Mouse (Mus musculus) monocyte, adult 5-6 weeks (primary cell): ENCODE measurements around the gene Nfu1. TPM values are rescaled to one million over a fixed set of nuclear protein-coding genes. Genes with fewer than 3 reads are reported as not detected.
"Not testable (repeated sequence)": the region's sequence is repeated elsewhere in the genome, so short reads cannot be mapped to it uniquely, and the experiment has no call there.

ENCODE experiments used
- ATAC-seq: fragments of 153-309, 156-312 bp; replicated peaks from 2 replicates; pipeline ENCODE4 v1.8.0; 2017; ENCODE audit warnings: mild to moderate bottlenecking; ENCODE audit not compliant: low TSS enrichment, insufficient number of reproducible peaks, severe bottlenecking, poor library complexity, low FRiP score
- total RNA-seq: library from RNA; stranded (forward); fragments of 200-1000, 200-491, 200-594 nt; gene quantifications from 3 replicates; pipeline ENCODE4 v1.2.3, GENCODE M21; 2017

Nfu1 gene
- total RNA-seq, 1 experiment from 2014 or later: 57.2 TPM

DNA sequence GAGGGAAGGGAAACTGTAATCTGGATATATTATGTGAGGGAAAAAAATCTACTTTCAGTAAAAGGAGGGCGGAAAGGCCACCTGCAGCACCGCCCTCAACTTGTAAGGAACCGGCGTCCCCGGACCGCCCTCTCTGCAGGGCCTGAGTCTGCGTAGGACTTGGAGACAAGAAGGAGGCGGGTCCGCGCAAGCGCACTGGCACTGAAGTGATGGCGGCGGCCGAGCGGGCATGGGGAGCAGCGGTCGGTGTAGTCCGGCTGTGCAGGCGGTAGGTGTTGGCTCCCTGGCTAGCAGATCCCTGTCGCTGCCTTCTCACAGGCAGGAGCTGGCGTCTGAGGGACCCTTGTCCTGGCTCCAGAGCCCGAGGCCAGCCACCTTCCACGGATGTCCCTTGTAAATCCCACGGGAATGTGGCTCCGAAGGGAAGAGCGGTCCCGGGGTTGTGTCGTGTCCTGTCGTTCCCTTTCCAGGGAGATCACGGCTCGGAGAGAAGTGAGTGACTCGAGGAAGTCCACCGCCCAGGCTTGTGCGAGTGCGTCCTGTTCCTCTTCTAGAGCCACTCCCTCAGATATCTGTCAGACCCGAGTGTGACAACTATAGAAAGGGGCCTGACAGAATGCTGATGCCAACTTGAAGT lies 774 bp downstream of the Nfu1 start:
- peak; percentile 92 for ATAC-seq

DNA sequence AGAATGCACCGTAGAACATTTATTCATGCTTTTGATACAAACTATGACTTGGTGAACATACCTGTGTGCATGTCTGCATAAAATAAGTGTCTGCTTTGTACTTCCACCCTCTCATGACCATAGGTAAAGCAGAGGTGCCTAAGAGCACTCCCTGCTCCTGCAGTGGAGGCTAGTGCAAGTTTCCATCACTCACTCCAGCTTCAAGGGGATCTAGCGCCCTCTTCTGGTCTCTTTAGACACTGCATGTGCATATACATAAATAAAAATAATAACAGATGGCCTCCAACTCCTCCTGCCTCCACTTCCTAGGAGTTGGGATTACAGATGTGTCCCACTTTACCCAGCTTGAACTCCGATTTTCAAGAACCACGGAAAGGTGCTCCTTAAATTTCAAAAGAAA lies 7.9 kb downstream of the Nfu1 start:
- peak; percentile 51 for ATAC-seq

DNA sequence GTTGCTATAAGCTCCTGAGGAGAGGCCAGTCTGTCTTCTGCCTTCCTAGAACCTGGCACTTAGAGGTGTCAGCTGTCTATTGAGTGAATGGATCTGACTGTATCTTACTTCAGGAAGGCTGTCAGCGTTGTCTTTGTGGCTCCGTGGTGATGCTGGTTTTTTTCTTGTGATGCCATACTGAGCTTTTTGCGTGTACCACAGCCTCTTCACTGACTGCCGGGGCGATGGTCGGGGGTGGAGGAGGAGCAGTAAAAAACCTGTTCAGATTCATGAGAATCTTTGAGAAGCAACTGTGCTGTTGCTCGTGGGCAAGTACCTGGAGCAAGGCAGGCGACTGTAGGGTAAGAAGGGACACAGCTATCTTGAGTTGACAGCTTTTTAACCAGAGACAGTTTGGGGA lies 9.8 kb downstream of the Nfu1 start:
- ATAC-seq: no peak

DNA sequence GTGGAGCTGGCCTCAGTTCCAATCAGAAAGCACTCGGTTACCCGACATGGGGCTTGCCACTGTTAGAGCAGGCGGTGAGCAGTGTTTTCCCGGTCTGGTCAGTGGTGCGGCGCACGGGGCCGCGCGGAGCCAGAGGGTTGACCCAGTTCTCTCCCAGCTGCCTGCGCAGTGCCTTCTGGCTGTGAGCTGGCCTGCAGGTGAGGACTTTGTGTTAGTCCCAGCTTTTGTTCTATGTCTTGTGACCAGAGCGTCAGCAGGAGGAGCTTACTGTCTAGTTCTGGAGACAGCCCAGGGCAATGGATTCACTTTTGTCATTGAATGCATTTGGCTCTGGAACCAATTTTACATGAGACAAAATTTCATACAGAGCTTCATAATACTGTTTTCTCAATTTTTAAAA lies 12.8 kb downstream of the Nfu1 start:
- ATAC-seq: no peak

DNA sequence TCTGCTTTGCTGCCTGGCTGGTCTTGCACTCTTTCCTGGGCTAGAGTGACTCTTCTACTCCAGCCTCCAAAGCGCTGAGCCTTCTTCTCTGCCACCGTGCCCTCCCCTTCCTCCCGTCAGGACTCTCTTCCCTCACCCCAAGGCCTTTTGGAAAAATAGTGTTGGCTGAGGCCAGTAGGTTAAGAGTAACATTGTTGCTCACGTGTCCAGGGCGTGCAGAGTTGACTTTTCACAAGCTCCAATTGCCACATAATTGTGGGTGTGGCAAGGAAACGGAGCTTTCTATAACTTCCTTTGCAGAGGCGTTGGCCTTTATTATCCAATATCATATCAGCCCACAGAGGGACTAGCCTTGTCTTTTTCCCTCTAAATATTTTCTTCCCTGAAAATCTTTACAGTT lies 17.9 kb downstream of the Nfu1 start:
- ATAC-seq: peak; percentile 88

DNA sequence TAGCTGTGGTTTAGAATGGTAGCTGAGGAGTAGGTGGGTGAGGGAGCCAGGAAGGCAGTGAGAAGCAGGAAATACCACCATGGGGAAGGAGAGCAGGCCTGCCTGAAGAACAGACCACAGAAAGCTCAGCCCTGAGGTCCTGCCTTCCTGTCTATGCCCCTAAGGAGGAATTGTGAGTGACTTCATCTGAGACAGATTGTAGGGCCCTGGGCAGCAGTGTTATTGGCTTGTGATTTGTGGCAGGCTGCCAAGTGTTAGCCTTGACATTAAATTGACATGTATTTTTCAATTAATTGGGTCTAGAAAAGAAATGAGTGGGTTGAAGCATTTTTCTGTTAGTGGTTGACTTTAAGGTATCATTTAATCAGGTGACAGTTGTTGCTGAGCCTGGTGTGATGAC lies 19.8 kb downstream of the Nfu1 start:
- ATAC-seq: no peak

DNA sequence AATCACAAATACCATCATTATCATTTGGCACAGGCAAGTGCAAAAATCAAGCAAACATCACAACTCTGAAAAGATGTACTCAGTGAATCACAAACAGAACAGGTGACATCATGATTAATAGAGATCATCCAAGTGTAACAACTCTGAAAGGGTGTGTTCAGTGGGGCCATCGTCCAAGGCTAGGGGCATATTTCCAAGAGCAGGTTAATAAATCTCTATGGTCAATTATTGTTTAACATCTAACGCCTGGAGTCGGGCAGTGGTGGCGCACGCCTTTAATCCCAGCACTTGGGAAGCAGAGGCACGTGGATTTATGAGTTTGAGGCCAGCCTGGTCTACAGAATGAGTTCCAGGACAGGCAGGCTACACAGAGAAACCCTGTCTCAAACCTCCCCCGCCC lies 22.3 kb downstream of the Nfu1 start:
- ATAC-seq: not testable (repeated sequence)

DNA sequence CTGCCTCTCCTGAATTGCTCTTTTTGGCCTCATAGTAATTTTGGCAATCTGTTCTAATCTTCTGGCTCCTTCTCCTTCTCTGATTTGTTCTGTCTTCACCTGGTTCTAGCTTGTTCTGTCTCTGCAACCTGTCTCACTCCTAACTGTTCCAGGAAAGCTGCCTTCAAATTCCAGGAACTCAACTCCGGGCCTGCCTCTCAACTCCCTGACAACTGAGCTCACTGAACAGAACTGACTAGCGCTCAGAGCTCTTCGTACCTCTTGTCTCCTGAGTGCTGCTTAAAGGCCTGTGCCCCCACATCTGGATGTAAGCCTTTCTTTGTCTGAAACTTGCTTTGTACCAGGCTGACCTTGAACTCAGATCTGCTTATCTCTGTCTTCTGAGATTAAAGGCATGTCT lies 23.4 kb downstream of the Nfu1 start:
- ATAC-seq: no peak

DNA sequence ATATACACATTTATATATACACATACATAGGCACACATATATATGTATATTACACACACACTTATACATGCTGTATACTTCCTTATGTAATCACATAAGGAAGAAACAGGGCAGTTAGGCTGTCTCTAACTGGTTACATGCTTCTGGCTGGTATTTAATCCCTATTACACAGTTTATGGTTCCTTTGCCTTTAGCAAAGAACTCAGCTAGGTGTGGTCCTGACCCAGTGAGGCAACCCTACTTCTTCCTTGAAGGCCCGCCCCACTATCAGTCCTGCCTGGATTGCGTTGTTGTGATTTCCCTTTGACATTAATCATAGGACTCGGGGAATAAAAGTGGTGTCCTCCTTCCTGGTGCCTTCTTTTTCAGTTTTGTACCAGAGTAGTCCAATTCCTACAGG lies 25.4 kb downstream of the Nfu1 start:
- ATAC-seq: peak; percentile 56

DNA sequence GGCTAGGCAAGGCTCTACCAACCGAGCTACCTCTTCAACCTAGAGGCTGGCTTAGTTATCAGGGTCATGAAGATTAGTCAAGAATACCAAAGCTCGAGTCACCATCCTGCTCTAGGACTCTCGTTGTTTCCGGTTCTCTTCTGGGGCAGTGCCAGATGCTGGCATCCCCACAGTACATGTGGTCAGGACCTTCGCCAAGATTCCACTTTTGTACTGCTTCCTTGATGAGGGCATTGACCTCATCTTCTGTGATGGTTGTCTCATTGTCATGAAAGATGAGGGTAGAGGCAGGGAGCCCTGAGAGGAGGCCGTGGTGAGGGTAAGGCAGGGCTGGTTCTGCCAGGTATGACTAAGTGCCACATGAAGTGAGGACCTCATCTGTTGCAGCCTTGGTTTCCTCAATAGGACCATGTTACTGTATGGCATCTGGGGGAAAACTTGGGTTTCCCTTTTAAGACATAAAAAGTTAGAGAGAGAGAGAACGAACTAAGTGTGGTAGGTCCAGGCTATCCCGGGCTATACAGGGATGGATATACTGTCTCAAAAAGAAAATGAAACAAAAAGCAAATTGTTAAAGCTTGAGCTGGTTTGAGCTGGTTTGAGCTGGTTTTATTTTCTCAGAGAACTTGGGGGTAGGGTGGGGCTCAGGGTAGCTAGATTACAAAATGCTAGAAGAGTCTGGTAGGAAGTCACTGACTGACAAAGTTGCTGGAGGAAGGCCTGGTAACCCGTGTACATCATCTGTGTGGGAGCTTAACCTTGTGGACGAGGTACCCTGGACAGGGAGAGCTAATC lies 29.0 kb downstream of the Nfu1 start:
- peak; percentile 44 for ATAC-seq

DNA sequence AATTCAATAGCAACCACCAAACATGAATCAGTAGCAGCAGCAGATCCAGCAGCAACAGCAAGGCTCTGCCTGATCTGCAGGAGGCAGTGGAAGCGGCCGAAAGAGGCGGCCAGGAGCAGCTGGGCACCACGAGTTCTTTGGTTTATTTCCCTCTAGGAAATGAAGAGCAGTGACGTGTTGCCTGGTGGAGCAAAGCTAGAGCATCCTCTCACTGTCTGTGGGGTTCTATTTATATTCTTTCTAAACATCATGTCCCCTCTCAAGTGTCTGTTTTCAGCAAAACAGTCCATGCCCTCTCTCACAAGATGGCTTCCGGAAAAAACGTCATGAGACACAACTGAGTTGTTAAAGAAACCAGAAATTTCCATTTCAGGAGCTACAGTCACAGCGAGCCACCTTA lies 30.1 kb downstream of the Nfu1 start:
- no peak for ATAC-seq

DNA sequence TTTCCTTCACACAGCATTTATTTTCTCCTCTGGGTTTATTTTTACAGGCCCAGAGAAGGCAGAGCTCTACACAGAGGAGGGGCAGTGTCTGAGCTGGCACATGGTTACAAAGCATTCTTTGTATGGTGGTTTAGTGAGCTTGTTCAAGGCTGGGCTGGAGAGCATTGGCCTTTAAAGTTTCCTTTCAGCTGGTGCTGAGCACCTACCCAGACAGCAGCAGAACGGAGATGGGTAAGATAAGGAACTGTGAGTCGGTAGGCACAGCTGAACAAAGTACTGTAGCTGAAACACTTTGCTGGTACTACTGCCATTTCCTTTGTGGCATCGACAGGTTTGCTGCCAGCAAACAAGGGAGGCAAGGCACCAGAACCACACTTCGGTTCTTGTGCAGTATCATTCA lies 31.9 kb downstream of the Nfu1 start:
- ATAC-seq: no peak

DNA sequence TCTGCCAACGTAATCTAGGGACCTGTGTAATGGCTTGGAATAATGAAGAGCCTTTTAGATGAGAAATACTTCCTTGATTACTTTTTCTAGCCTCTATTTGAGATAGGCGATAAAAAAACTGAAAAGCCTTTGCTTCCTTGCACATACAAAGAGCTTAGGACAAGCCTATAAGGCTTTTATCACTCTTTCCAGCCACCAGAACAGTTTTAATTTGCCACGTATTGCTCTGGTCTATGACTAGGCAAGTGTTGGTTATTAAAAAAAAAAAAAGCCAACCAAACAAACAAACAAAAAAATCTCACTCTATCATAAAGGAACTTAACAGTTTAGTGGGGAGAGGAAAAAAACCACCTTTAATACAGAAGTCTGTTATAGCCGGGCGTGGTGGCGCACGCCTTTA lies 32.4 kb downstream of the Nfu1 start:
- no peak for ATAC-seq

DNA sequence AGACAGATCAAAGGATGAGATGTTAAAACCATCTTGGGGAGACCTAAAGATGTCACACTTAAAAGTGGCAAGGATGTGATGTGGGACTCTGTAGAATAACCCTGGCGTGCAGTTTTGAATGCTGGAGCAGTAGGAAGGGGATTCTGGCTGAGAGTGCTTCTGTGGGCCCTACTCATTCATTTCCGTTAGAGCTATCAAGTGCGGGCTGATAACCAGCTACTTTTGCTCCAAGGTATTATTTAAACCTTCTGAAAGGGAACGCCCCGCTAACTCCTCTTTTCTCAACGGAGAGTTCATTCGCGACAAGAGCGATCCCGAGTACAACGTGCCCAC lies 32.9 kb downstream of the Nfu1 start:
- no peak for ATAC-seq

DNA sequence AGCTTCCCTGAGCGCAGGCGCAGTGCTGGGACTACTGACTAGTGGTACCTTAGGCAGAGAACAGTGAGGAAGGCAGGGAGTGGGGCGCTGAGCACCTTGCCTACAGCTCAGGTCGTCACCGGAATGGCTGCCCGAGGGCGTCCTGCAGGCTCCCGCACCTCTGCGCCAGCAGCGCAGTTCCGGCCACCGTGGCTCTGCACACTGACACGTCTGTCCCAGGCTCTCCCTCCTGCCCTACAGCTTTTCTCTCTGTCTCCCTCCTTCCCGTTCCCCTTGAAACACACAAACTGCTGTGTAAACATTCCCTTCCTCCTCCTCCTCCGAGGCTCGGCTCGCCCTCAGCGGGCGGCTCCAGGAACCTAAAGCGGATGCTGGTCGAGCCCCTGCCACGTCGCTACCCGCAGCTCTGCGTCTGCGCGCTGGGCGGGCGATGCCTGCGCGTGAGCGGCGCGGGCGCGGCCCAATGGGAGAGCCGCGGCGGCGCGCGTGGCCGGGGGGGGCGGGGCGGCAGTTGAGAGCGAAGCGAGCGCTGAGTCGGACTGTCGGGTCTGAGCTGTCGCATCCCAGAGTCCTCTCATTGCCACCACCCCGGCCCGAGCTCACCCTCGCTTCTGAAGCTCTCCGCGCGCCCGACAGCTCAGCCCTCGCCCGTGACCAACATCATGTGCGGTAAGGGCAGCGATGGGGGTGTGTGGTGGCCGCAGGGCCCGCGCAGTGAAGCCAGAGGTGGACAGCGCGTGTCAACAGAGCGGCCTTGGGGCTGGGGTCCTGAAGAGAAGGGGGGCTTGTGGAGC lies 33.5 kb downstream of the Nfu1 start, which contains the start of gene Gfpt1:
Gfpt1 (plus strand) TSS at position 510 of the 794 bp plus-strand sequence.
- ATAC-seq: peak; percentile 80

DNA sequence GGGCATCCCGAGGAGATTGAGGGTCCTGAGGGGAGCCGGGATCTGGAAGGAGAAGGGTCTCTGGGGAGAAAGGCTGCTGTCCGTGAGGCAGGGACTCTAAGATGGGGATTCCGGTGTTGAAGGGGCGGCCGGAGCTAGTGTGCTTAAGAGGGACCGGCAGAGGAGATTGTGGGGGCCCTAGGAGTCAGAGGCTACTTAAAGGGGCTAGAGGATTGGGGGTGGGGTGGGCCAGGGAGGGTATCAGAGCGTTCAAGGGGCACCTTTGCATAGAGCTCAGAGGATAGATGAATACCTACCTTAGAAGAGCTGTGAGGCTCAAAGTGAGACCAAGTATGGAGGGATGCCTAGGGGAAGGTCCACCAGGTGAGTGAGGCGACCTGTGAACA lies 34.1 kb downstream of the Nfu1 start:
- no peak for ATAC-seq

DNA sequence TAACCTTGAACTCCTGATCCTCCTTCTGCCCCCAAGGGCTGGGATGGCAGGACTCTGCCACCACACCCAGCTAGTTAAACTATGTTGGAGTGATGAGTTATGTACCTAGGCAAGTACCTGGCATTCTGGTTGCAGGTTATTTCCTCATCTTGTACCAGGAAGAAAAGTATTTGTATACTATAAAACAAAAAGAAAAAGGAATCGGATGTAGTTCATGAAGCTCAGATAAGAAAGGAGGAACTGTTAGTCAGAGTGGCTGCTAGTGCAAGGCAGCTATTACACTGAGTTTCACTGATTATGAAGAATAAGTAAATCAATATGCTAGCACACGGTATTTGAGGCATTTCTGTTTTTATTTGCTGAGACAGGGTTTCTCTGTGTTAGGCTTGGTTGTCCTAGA lies 35.9 kb downstream of the Nfu1 start:
- no peak for ATAC-seq

DNA sequence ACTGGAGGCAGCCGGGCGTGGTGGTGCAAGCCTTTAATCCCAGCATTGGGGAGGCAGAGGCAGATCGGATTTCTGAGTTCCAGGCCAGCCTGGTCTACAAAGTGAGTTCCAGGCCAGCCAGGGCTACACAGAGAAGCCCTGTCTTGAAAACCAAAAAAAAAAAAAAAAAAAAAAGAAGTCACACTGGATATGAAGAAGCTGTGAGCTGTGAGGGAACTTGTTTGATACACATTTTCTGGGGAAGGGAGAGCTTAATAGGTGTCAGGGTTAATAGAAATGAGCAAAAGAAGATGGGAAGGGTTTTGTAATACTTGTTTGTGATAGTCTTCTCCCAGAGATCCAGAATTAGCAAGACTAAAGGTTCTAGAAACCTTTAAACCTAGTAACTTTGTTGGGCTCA lies 36.5 kb downstream of the Nfu1 start:
- no peak for ATAC-seq

DNA sequence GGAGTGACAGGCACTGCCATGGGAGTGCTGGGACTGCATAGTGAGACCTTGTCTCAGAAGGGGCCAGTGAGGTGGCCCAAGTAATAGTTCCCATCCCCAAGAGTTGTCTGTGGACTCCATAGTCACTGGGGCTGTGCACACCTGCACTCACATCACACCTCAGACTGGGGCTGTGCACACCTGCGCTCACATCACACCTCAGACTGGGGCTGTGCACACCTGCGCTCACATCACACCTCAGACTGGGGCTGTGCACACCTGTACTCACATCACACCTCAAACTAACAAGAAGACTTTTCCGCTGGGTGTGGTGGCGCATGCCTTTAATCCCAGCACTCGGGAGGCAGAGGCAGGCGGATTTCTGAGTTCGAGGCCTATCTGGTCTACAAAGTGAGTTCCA lies 39.7 kb downstream of the Nfu1 start:
- peak; percentile 56; the same call in 1 of the 2 replicates for ATAC-seq
